In the genomic region with DNA sequence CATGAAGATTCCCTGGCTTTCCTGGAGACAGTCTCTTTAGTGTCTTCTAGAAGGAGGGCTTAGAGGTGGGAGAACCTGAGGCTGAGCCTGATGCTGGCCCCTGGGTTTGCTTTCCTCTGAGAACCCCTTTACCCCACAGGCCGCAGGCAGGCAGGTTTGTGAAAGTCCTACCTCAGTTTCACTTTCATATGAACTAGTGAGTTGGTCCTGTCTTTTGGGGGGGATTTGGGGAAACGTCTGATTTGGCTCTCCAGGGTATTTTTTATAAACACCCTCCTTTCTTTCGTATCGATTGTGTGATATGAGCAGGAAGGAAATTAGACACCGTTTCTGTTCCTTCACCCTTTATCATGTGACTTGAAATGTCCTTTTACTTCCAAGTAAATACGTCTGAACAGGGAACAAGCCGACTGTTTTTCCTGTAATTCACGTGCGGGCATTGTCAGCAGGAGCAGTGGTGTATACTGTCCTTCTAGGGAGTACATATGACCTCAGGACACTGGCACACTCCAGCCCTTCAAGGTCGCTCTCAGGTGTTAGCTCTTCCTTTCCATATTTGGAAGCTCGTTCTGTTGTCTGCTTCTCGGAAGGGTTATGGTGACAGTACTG, we compare ENCODE assay signal across 9 mouse cellular contexts.
A peak's percentile ranks its signal among the peaks of the same experiment; 100 is the strongest.
DNase-seq lines count a peak whose midpoint lies in the region; ATAC-seq lines count a peak whose summit lies in the region.
"Had no signal": no experiment of that assay in that cellular context is flagged by ENCODE, and none has a peak within 500 bp of the region (broad histone marks: within the 10 kb centered on the region; RNA-seq: fewer than 3 reads in every experiment).

No protein-coding gene starts in this region.

- H3K27ac ChIP-seq in kidney, embryonic 15.5 days = peak overlapping the region; percentile 45; the same call in 1 of the 2 replicates
- H3K27ac ChIP-seq in brown adipose tissue, adult 24 weeks (replicated peaks; ENCODE audit: low read depth, low read length) = peak overlapping the region; percentile 60
- peak overlapping the region; percentile 53; the same call in 1 of the 2 replicates for H3K27ac ChIP-seq in limb, embryonic 10.5 days
- H3K27ac ChIP-seq: neural tube, embryonic 12.5 days had no signal

- H3K4me3 ChIP-seq in kidney, embryonic 15.5 days (replicated peaks) = no peak overlapping the region; the same call in 1 of the 2 replicates
- H3K4me3 ChIP-seq in brown adipose tissue, adult 24 weeks (ENCODE audit: insufficient read depth, low read depth, low read length) = peak overlapping the region; percentile 26; the same call in 1 of the 2 replicates
- no peak overlapping the region for H3K4me3 ChIP-seq in limb, embryonic 10.5 days
- H3K4me3 ChIP-seq: neural tube, embryonic 12.5 days had no signal

- H3K4me2 ChIP-seq in kidney, embryonic 15.5 days = peak overlapping the region; percentile 38
- H3K4me2 ChIP-seq: neural tube, embryonic 12.5 days had no signal

- no peaks in the 10 kb centered on the region for H3K27me3 ChIP-seq in kidney, embryonic 15.5 days
- no peaks in the 10 kb centered on the region for H3K27me3 ChIP-seq in limb, embryonic 10.5 days (ENCODE audit: low read depth, poor library complexity, severe bottlenecking)
- H3K27me3 ChIP-seq: neural tube, embryonic 12.5 days had no signal

- 35% methylated on average over 12 of the region's 12 CpGs for WGBS in kidney, embryonic 15.5 days
- WGBS in limb, embryonic 10.5 days = 79% methylated on average over 12 of the region's 12 CpGs

- peaks cover 17% of the 10 kb centered on the region for H3K36me3 ChIP-seq in kidney, embryonic 15.5 days
- H3K36me3 ChIP-seq in limb, embryonic 10.5 days = peaks cover 61% of the 10 kb centered on the region
- H3K36me3 ChIP-seq: neural tube, embryonic 12.5 days had no signal

- peaks cover 95% of the 10 kb centered on the region for H3K4me1 ChIP-seq in kidney, embryonic 15.5 days
- H3K4me1 ChIP-seq in brown adipose tissue, adult 24 weeks (ENCODE audit: control insufficient read depth, insufficient read depth, insufficient read length, low read length) = peaks cover 36% of the 10 kb centered on the region
- H3K4me1 ChIP-seq in limb, embryonic 10.5 days = peaks cover 87% of the 10 kb centered on the region

- no peaks in the 10 kb centered on the region for H3K9me3 ChIP-seq in kidney, embryonic 15.5 days (replicated peaks)
- no peaks in the 10 kb centered on the region for H3K9me3 ChIP-seq in limb, embryonic 10.5 days (replicated peaks)
- H3K9me3 ChIP-seq: neural tube, embryonic 12.5 days had no signal

- no peak for DNase-seq in kidney, adult 8-10 months
- DNase-seq in CD4-positive helper T cell, adult 2 months (ENCODE audit: low read depth, low spot score) = peak; percentile 66
- DNase-seq in limb, embryonic 10.5 days (ENCODE audit: low spot score) = no peak
- DNase-seq in frontal cortex, postnatal 36 days (ENCODE audit: low spot score in 2 of 2) = no peak
- no peak for DNase-seq in ovary, postnatal 36 days (ENCODE audit: low spot score)
- no peak for DNase-seq in layer of hippocampus, adult 8-10 months (ENCODE audit: low spot score in 2 of 2)

- ATAC-seq in kidney, embryonic 15.5 days (replicated peaks; ENCODE audit: low FRiP score) = no peak

- no peak overlapping the region for H3K9ac ChIP-seq in kidney, embryonic 15.5 days
- H3K9ac ChIP-seq: neural tube, embryonic 12.5 days had no signal
